Mouse (Mus musculus): ENCODE measurements around the gene Spata33.
A peak's percentile ranks its signal among the peaks of the same experiment; 100 is the strongest.
"Not testable (repeated sequence)": the region's sequence is repeated elsewhere in the genome, so short reads cannot be mapped to it uniquely, and the experiment has no call there.

The Spata33 gene

GRCm38 (mm10) chr8:123212321-123213117, at the start of gene Spata33, which contains the start of gene Chmp1a:
Gene Spata33, plus strand, starts transcription at chr8:123212832.
Gene Chmp1a, minus strand, starts transcription at chr8:123212763.
- DNase-seq (ENCODE audit: low read depth, low spot score) = peak; percentile 78

- DNase-seq (ENCODE audit: low read depth, low spot score) = no peak
Measured at GRCm38 (mm10) chr8:123181391-123181790, 31.2 kb upstream of the Spata33 start.

- DNase-seq (ENCODE audit: low read depth, low spot score) = no peak
Measured at GRCm38 (mm10) chr8:123185566-123186409, 26.8 kb upstream of the Spata33 start, which contains the start of gene Dpep1. Gene Dpep1, plus strand, starts transcription at chr8:123186242.

- DNase-seq (ENCODE audit: low read depth, low spot score) = no peak
Measured at GRCm38 (mm10) chr8:123188006-123188405, 24.6 kb upstream of the Spata33 start.

- DNase-seq (ENCODE audit: low read depth, low spot score) = no peak
Measured at GRCm38 (mm10) chr8:123188841-123189240, 23.8 kb upstream of the Spata33 start.

- peak; percentile 20 for DNase-seq (ENCODE audit: low read depth, low spot score)
Measured at GRCm38 (mm10) chr8:123190678-123191077, 22.0 kb upstream of the Spata33 start.

GRCm38 (mm10) chr8:123191908-123192307, 20.7 kb upstream of the Spata33 start:
- no peak for DNase-seq (ENCODE audit: low read depth, low spot score)

GRCm38 (mm10) chr8:123193771-123194170, 18.9 kb upstream of the Spata33 start:
- DNase-seq (ENCODE audit: low read depth, low spot score) = no peak

GRCm38 (mm10) chr8:123197016-123197415, 15.6 kb upstream of the Spata33 start:
- DNase-seq (ENCODE audit: low read depth, low spot score) = not testable (repeated sequence)

GRCm38 (mm10) chr8:123199864-123200263, 12.8 kb upstream of the Spata33 start:
- DNase-seq (ENCODE audit: low read depth, low spot score) = no peak

- DNase-seq (ENCODE audit: low read depth, low spot score) = peak; percentile 43
Measured at GRCm38 (mm10) chr8:123202288-123202687, 10.3 kb upstream of the Spata33 start.

- DNase-seq (ENCODE audit: low read depth, low spot score) = no peak
Measured at GRCm38 (mm10) chr8:123203571-123203970, 9.1 kb upstream of the Spata33 start.

GRCm38 (mm10) chr8:123211876-123212275, 756 bp upstream of the Spata33 start:
- DNase-seq (ENCODE audit: low read depth, low spot score) = no peak

GRCm38 (mm10) chr8:123213118-123213772, 613 bp downstream of the Spata33 start:
- DNase-seq (ENCODE audit: low read depth, low spot score) = no peak

GRCm38 (mm10) chr8:123215430-123215829, 2.8 kb downstream of the Spata33 start:
- no peak for DNase-seq (ENCODE audit: low read depth, low spot score)

- DNase-seq (ENCODE audit: low read depth, low spot score) = no peak
Measured at GRCm38 (mm10) chr8:123220917-123221316, 8.3 kb downstream of the Spata33 start.

GRCm38 (mm10) chr8:123224278-123225266, 11.9 kb downstream of the Spata33 start, which contains the start of gene Cdk10:
Gene Cdk10, plus strand, starts transcription at chr8:123224842.
- DNase-seq (ENCODE audit: low read depth, low spot score) = peak; percentile 75

- DNase-seq (ENCODE audit: low read depth, low spot score) = no peak
Measured at GRCm38 (mm10) chr8:123228416-123228815, 15.8 kb downstream of the Spata33 start.

- DNase-seq (ENCODE audit: low read depth, low spot score) = not testable (repeated sequence)
Measured at GRCm38 (mm10) chr8:123230326-123230725, 17.7 kb downstream of the Spata33 start.

GRCm38 (mm10) chr8:123231742-123232141, 19.1 kb downstream of the Spata33 start:
- no peak for DNase-seq (ENCODE audit: low read depth, low spot score)
